Mouse (Mus musculus): ENCODE results near the gene Stim1.

- TF ChIP-seq POLR2A (IDR thresholded peaks at IDR 0.05; ENCODE audit: extremely low read depth, insufficient read depth, low read length) (no peak), CTCF (IDR thresholded peaks at IDR 0.05; ENCODE audit: low read depth, low read length) (no peak)
These were observed 46.5 kb downstream of the Stim1 start for GRCm38 (mm10) chr7:102314107-102314506.
